In genomic region chr4:120721574-120721973, GRCm38 (mm10) we compare ENCODE assay signal across 20 mouse cellular contexts. TPM values are rescaled to one million over a fixed set of nuclear protein-coding genes. Genes with fewer than 3 reads are reported as not detected.
"Had no signal": no experiment of that assay in that cellular context is flagged by ENCODE, and none has a peak within 500 bp of the region (broad histone marks: within the 10 kb centered on the region; RNA-seq: fewer than 3 reads in every experiment).

No protein-coding gene starts in this region.

- H3K9me3 ChIP-seq: liver, embryonic 12.5 days; midbrain, embryonic 12.5 days; midbrain, embryonic 15.5 days; neural tube, embryonic 13.5 days; neural tube, embryonic 15.5 days had no signal

- H3K36me3 ChIP-seq: liver, embryonic 12.5 days; midbrain, embryonic 12.5 days; midbrain, embryonic 15.5 days; neural tube, embryonic 13.5 days; neural tube, embryonic 15.5 days had no signal

- H3K4me2 ChIP-seq: liver, embryonic 12.5 days; lung, embryonic 14.5 days; midbrain, embryonic 12.5 days; midbrain, embryonic 15.5 days; neural tube, embryonic 13.5 days; neural tube, embryonic 15.5 days had no signal

- H3K27me3 ChIP-seq: midbrain, embryonic 15.5 days had no signal

- ATAC-seq: liver, embryonic 12.5 days; midbrain, embryonic 15.5 days had no signal

- H3K9ac ChIP-seq: liver, embryonic 12.5 days; liver, embryonic 14.5 days; lung, embryonic 14.5 days; midbrain, embryonic 12.5 days; midbrain, embryonic 15.5 days; neural tube, embryonic 13.5 days; neural tube, embryonic 15.5 days had no signal

- H3K27ac ChIP-seq: liver, embryonic 12.5 days; liver, embryonic 14.5 days; midbrain, embryonic 12.5 days; midbrain, embryonic 15.5 days; neural tube, embryonic 13.5 days; neural tube, embryonic 15.5 days had no signal

- DNase-seq: lung, adult 18-20 months; lung, embryonic 14.5 days; lung, postnatal 10 days; lung, postnatal 4 days; right cerebral cortex, adult 18-20 months; right cerebral cortex, postnatal 25 days; right cerebral cortex, postnatal 4 days; spleen, adult 18-20 months; thymus, adult 18-20 months; thymus, postnatal 14 days; thymus, postnatal 36 days had no signal

- H3K4me3 ChIP-seq: liver, embryonic 12.5 days; midbrain, embryonic 12.5 days; midbrain, embryonic 15.5 days; myocyte; neural tube, embryonic 13.5 days; neural tube, embryonic 15.5 days had no signal

RNA-seq across cellular contexts. Expression of gene Kcnq4, which starts 26.8 kb away (rescaled TPM):
- total RNA-seq: megakaryocyte, adult 5-6 weeks; megakaryocyte-erythroid progenitor cell, adult 5-6 weeks had no signal

RNA-seq across cellular contexts. Expression of gene Cited4, which starts 55.2 kb away (rescaled TPM):
- polyA plus RNA-seq: myocyte had no signal
